Mouse (Mus musculus) ovary, postnatal 10 days (tissue): ENCODE measurements around the gene Gtf2h3.
A peak's percentile ranks its signal among the peaks of the same experiment; 100 is the strongest.
"Not testable (repeated sequence)": the region's sequence is repeated elsewhere in the genome, so short reads cannot be mapped to it uniquely, and the experiment has no call there.

Source experiments
- DNase-seq: peaks from one replicate; pipeline ENCODE4 v3.0.0; 2022; ENCODE audit warnings: low spot score

Gtf2h3 gene

GRCm38 (mm10) chr5:124578633-124579317, at the start of gene Gtf2h3, which contains the start of gene Eif2b1:
Gene Gtf2h3, plus strand, starts transcription at chr5:124579140.
Gene Eif2b1, minus strand, starts transcription at chr5:124579131.
- DNase-seq = peak; percentile 79

GRCm38 (mm10) chr5:124529191-124529651, 49.7 kb upstream of the Gtf2h3 start:
- DNase-seq = no peak

GRCm38 (mm10) chr5:124529697-124530096, 49.2 kb upstream of the Gtf2h3 start:
- no peak for DNase-seq

- DNase-seq = peak; percentile 61
These were observed 48.0 kb upstream of the Gtf2h3 start, which contains the start of gene Rilpl1 for GRCm38 (mm10) chr5:124530655-124531582. Gene Rilpl1, minus strand, starts transcription at chr5:124531391.

GRCm38 (mm10) chr5:124531583-124531930, 47.4 kb upstream of the Gtf2h3 start:
- DNase-seq = no peak

GRCm38 (mm10) chr5:124532451-124532850, 46.5 kb upstream of the Gtf2h3 start:
- no peak for DNase-seq

GRCm38 (mm10) chr5:124535016-124535415, 43.9 kb upstream of the Gtf2h3 start:
- no peak for DNase-seq

- peak; percentile 21 for DNase-seq
These were observed 42.2 kb upstream of the Gtf2h3 start for GRCm38 (mm10) chr5:124536776-124537175.

GRCm38 (mm10) chr5:124538813-124539792, 39.8 kb upstream of the Gtf2h3 start:
- DNase-seq = no peak

- no peak for DNase-seq
These were observed 39.0 kb upstream of the Gtf2h3 start for GRCm38 (mm10) chr5:124539905-124540304.

GRCm38 (mm10) chr5:124540383-124540786, 38.6 kb upstream of the Gtf2h3 start, which contains the start of gene Tmed2:
Gene Tmed2, plus strand, starts transcription at chr5:124540695.
- peak; percentile 84 for DNase-seq

GRCm38 (mm10) chr5:124540905-124541601, 37.9 kb upstream of the Gtf2h3 start:
- peak; percentile 55 for DNase-seq

GRCm38 (mm10) chr5:124541602-124541973, 37.4 kb upstream of the Gtf2h3 start:
- no peak for DNase-seq

GRCm38 (mm10) chr5:124550737-124551136, 28.2 kb upstream of the Gtf2h3 start:
- DNase-seq = not testable (repeated sequence)

- not testable (repeated sequence) for DNase-seq
These were observed 27.4 kb upstream of the Gtf2h3 start for GRCm38 (mm10) chr5:124551349-124552093.

- DNase-seq = no peak
These were observed 26.9 kb upstream of the Gtf2h3 start for GRCm38 (mm10) chr5:124552094-124552472.

GRCm38 (mm10) chr5:124552558-124553307, 26.2 kb upstream of the Gtf2h3 start, which contains the start of gene Ddx55:
Gene Ddx55, plus strand, starts transcription at chr5:124552864.
- peak; percentile 68 for DNase-seq

GRCm38 (mm10) chr5:124553607-124554006, 25.3 kb upstream of the Gtf2h3 start:
- no peak for DNase-seq

GRCm38 (mm10) chr5:124555145-124555544, 23.8 kb upstream of the Gtf2h3 start:
- DNase-seq = no peak
